Mouse (Mus musculus) MEL (cell line): ENCODE measurements around the gene Rnf6. TPM values are rescaled to one million over a fixed set of nuclear protein-coding genes. Genes with fewer than 3 reads are reported as not detected.

Experiments used
- DNase-seq: peaks from one replicate; pipeline ENCODE4 v3.0.0; 2011; ENCODE audit warnings: low read depth, low spot score
- H3K27ac ChIP-seq: 2 replicates; pipeline ENCODE4 v1.5.1; 2012; ENCODE audit warnings: low read depth, mild to moderate bottlenecking, control low read depth, low read length, moderate library complexity; ENCODE audit not compliant: control insufficient read depth
- H3K27me3 ChIP-seq, 2 experiments: fragments of 150-350 bp in 1 of 2; sonication (generic) in 1 of 2; 2 replicates each; pipeline ENCODE4 v1.6.1; 2012; ENCODE audit warnings: low read length in 2 of 2, mild to moderate bottlenecking in 2 of 2, improper control_type of control experiment in 1 of 2, moderate library complexity in 1 of 2; ENCODE audit not compliant: insufficient read depth in 2 of 2, control insufficient read depth in 1 of 2
- H3K36me3 ChIP-seq, 2 experiments: 2 replicates each; pipeline ENCODE4 v1.6.1; 2012 to 2014; ENCODE audit warnings: low read length in 2 of 2, improper control_type of control experiment in 1 of 2, inconsistent platforms in 1 of 2, mild to moderate bottlenecking in 1 of 2; ENCODE audit not compliant: insufficient read depth in 2 of 2, control insufficient read depth in 1 of 2
- H3K4me1 ChIP-seq, 2 experiments: fragments of 150-350 bp in 1 of 2; sonication (generic) in 1 of 2; 2 replicates each; pipeline ENCODE4 v1.6.1; 2012; ENCODE audit warnings: low read length in 2 of 2, improper control_type of control experiment in 1 of 2, mild to moderate bottlenecking in 1 of 2; ENCODE audit not compliant: insufficient read depth in 2 of 2, control insufficient read depth in 1 of 2
- H3K4me3 ChIP-seq, 2 experiments: fragments of 150-350 bp in 1 of 2; sonication (generic) in 1 of 2; 2 replicates each; pipeline ENCODE4 v1.5.1; 2012; ENCODE audit warnings: low read depth in 2 of 2, low read length in 2 of 2, mild to moderate bottlenecking in 2 of 2, moderate library complexity in 2 of 2, control low read depth in 1 of 2, improper control_type of control experiment in 1 of 2; ENCODE audit not compliant: control insufficient read depth in 1 of 2, insufficient read depth in 1 of 2
- H3K79me2 ChIP-seq: 2 replicates; pipeline ENCODE4 v1.6.1; 2012; ENCODE audit warnings: mild to moderate bottlenecking, low read length, moderate library complexity; ENCODE audit not compliant: control insufficient read depth, poor library complexity, insufficient read depth
- H3K9ac ChIP-seq: 2 replicates; pipeline ENCODE4 v1.6.1; 2012; ENCODE audit warnings: low read depth, mild to moderate bottlenecking, control low read depth, low read length, moderate library complexity; ENCODE audit not compliant: control insufficient read depth, poor library complexity, severe bottlenecking
- H3K9me3 ChIP-seq: fragments of 150-350 bp; sonication (generic); replicated peaks from 2 replicates; pipeline ENCODE4 v1.6.1; 2012; ENCODE audit warnings: mild to moderate bottlenecking, low read length, improper control_type of control experiment, moderate library complexity; ENCODE audit not compliant: insufficient read depth
- BHLHE40 ChIP-seq: IDR thresholded peaks from 2 replicates; pipeline ENCODE4 v1.6.1; 2012; ENCODE audit warnings: low read depth, mild to moderate bottlenecking, inconsistent platforms, low read length, improper control_type of control experiment, borderline replicate concordance
- CHD2 ChIP-seq: IDR thresholded peaks from 2 replicates; pipeline ENCODE4 v1.6.1; 2011; ENCODE audit warnings: low read length, improper control_type of control experiment
- CTCF ChIP-seq, 3 experiments: IDR thresholded peaks in 2 of 3; conservative IDR thresholded peaks in 1 of 3; 2 replicates each; pipeline ENCODE4 v1.5.1; 2011 to 2012; ENCODE audit warnings: low read length in 3 of 3, low read depth in 2 of 3, mild to moderate bottlenecking in 2 of 3, improper control_type of control experiment in 1 of 3, inconsistent platforms in 1 of 3, mixed read lengths in 1 of 3, moderate library complexity in 1 of 3; ENCODE audit not compliant: control insufficient read depth in 1 of 3, insufficient read depth in 1 of 3, poor library complexity in 1 of 3, severe bottlenecking in 1 of 3
- E2F4 ChIP-seq: IDR thresholded peaks from 2 replicates; pipeline ENCODE4 v1.6.1; 2011; ENCODE audit warnings: low read depth, low read length, improper control_type of control experiment, borderline replicate concordance
- GABPA ChIP-seq: IDR thresholded peaks from 2 replicates; pipeline ENCODE4 v1.6.1; 2012; ENCODE audit warnings: low read depth, mild to moderate bottlenecking, inconsistent platforms, low read length, improper control_type of control experiment, moderate library complexity
- JUND ChIP-seq: IDR thresholded peaks from 2 replicates; pipeline ENCODE4 v1.6.1; 2011; ENCODE audit warnings: low read depth, mild to moderate bottlenecking, improper control_type of control experiment, low read length
- KAT2A ChIP-seq: conservative IDR thresholded peaks from 2 replicates; pipeline ENCODE4 v1.6.1; 2012; ENCODE audit warnings: low read depth, low read length, improper control_type of control experiment, inconsistent platforms
- MAFK ChIP-seq: IDR thresholded peaks from 2 replicates; pipeline ENCODE4 v1.6.1; 2011; ENCODE audit warnings: low read depth, mild to moderate bottlenecking, low read length, improper control_type of control experiment, borderline replicate concordance
- MAX ChIP-seq: IDR thresholded peaks from 2 replicates; pipeline ENCODE4 v1.6.1; 2011; ENCODE audit warnings: low read length, improper control_type of control experiment
- MAZ ChIP-seq: IDR thresholded peaks from 2 replicates; pipeline ENCODE4 v1.6.1; 2012; ENCODE audit warnings: low read depth, mild to moderate bottlenecking, inconsistent platforms, low read length, improper control_type of control experiment
- MEF2A ChIP-seq: IDR thresholded peaks from 2 replicates; pipeline ENCODE4 v1.6.1; 2014; ENCODE audit warnings: low read depth, mild to moderate bottlenecking, inconsistent platforms, low read length, improper control_type of control experiment; ENCODE audit not compliant: poor library complexity, insufficient replicate concordance, severe bottlenecking; ENCODE audit errors: extremely low read depth
- MYC ChIP-seq: IDR thresholded peaks from 2 replicates; pipeline ENCODE4 v1.6.1; 2011; ENCODE audit warnings: low read depth, mild to moderate bottlenecking, low read length, improper control_type of control experiment, moderate library complexity
- RCOR1 ChIP-seq: IDR thresholded peaks from 2 replicates; pipeline ENCODE4 v1.6.1; 2012; ENCODE audit warnings: low read depth, mild to moderate bottlenecking, inconsistent platforms, low read length, improper control_type of control experiment
- UBTF ChIP-seq: IDR thresholded peaks from 2 replicates; pipeline ENCODE4 v1.6.1; 2012; ENCODE audit warnings: low read depth, mild to moderate bottlenecking, inconsistent platforms, low read length, improper control_type of control experiment, moderate library complexity, borderline replicate concordance; ENCODE audit not compliant: insufficient read depth
- USF1 ChIP-seq: IDR thresholded peaks from 2 replicates; pipeline ENCODE4 v1.6.1; 2014; ENCODE audit warnings: low read depth, mild to moderate bottlenecking, inconsistent platforms, low read length, improper control_type of control experiment, moderate library complexity
- USF2 ChIP-seq, 2 experiments: IDR thresholded peaks; 2 replicates each; pipeline ENCODE4 v1.6.1; 2011 to 2012; ENCODE audit warnings: improper control_type of control experiment in 2 of 2, low read length in 2 of 2, borderline replicate concordance in 1 of 2, inconsistent platforms in 1 of 2, low read depth in 1 of 2, mild to moderate bottlenecking in 1 of 2; ENCODE audit not compliant: insufficient read depth in 1 of 2
- ZC3H11A ChIP-seq: IDR thresholded peaks from 2 replicates; pipeline ENCODE4 v1.6.1; 2012; ENCODE audit warnings: low read depth, mild to moderate bottlenecking, inconsistent platforms, low read length, improper control_type of control experiment
- ZMIZ1 ChIP-seq: IDR thresholded peaks from 2 replicates; pipeline ENCODE4 v1.6.1; 2012; ENCODE audit warnings: low read depth, mild to moderate bottlenecking, inconsistent platforms, low read length, improper control_type of control experiment, moderate library complexity
- polyA plus RNA-seq, 2 experiments: library from polyadenylated mRNA; stranded (reverse) in 1 of 2; unstranded in 1 of 2; fragments of >175 nt in 1 of 2; fragments of >200 nt in 1 of 2; gene quantifications; 2 replicates each; pipeline versions ENCODE4 v1.2.1 to v1.2.4; 2012; ENCODE audit warnings: low replicate concordance in 2 of 2, low read depth in 1 of 2; ENCODE audit not compliant: insufficient read length in 2 of 2, insufficient read depth in 1 of 2, missing spikeins in 1 of 2
- total RNA-seq: library from RNA; depleted of rRNA; stranded (reverse); fragments of 300-350 nt; gene quantifications from 2 replicates; pipeline ENCODE4 v1.2.3, GENCODE M21; 2012

Rnf6 gene
- total and polyA plus RNA-seq, 3 experiments = 44.9 to 70.1 (median 57.3) TPM

GRCm38 (mm10) chr5:146220501-146220878 is 865 bp downstream of the Rnf6 start (continued):
- 0 out of 2 replicates have a peak, but pooled peaks have one; percentile 28 for TF ChIP-seq JUND
- 0 out of 2 replicates have a peak, but pooled peaks have one; percentile 5 for TF ChIP-seq CHD2
- TF ChIP-seq USF2 (IDR thresholded peaks at IDR 0.05; ENCODE audit: borderline replicate concordance in 1 of 2, insufficient read depth in 1 of 2, low read depth in 1 of 2, low read length in 2 of 2) = no peak
- no peak for TF ChIP-seq CTCF (IDR thresholded peaks at IDR 0.05 in 2 of 3, conservative IDR thresholded peaks at IDR 0.05 in 1 of 3; ENCODE audit: control insufficient read depth in 1 of 3, insufficient read depth in 1 of 3, low read depth in 2 of 3, low read length in 3 of 3, poor library complexity in 1 of 3, severe bottlenecking in 1 of 3)
- TF ChIP-seq MAX = peak; percentile 82
- peak; percentile 47; the same call in 1 of the 2 replicates for TF ChIP-seq USF1
- TF ChIP-seq MYC = peak; percentile 57; the same call in 1 of the 2 replicates
- TF ChIP-seq MAZ = peak; percentile 58; the same call in 1 of the 2 replicates
- TF ChIP-seq GABPA = no peak
- TF ChIP-seq BHLHE40 = peak; percentile 70

DNA sequence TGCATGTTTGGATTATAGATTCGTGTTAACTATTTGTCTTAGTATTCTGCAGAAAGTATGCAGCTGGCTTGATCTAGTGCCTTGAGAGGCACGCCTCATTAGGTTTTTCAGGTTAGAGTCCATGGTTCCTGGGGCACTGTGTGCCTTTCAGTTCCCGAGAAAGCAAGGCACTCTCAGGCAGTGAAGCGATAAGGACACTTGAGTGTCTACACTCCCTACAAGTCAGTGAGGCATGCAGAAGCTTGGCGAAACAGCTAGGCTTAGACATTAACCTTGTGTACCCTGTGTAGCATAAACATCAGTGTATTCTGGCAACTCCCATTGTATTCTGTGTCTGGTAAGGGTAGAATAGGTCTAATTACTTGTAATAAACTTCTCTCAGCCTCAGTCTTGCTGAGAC is 15.8 kb downstream of the Rnf6 start:
- Histone ChIP-seq H3K79me2 (no peaks in the 10 kb centered on the region), H3K36me3 (peaks cover 0 to 38% of the 10 kb centered on the region in 2 experiments; a peak in 2 of 4 replicates), H3K4me3 (no peak overlapping the region), H3K9ac (no peak overlapping the region), H3K4me1 (no peaks in the 10 kb centered on the region), H3K9me3 (no peaks in the 10 kb centered on the region), H3K27me3 (no peaks in the 10 kb centered on the region), H3K27ac (no peak overlapping the region)
- DNase-seq = no peak
- no peak for TF ChIP-seq ZMIZ1
- TF ChIP-seq ZC3H11A = no peak
- no peak for TF ChIP-seq MAZ
- no peak for TF ChIP-seq RCOR1
- no peak for TF ChIP-seq UBTF
- TF ChIP-seq MEF2A = no peak
- no peak for TF ChIP-seq CTCF (IDR thresholded peaks at IDR 0.05 in 2 of 3, conservative IDR thresholded peaks at IDR 0.05 in 1 of 3; ENCODE audit: control insufficient read depth in 1 of 3, insufficient read depth in 1 of 3, low read depth in 2 of 3, low read length in 3 of 3, poor library complexity in 1 of 3, severe bottlenecking in 1 of 3)
- TF ChIP-seq MAFK = no peak
- no peak for TF ChIP-seq E2F4
- TF ChIP-seq BHLHE40 = no peak
- TF ChIP-seq KAT2A = no peak
